Mouse (Mus musculus) liver, embryonic 12.5 days (tissue): ENCODE data around the gene Atg16l2. TPM values are rescaled to one million over a fixed set of nuclear protein-coding genes. Genes with fewer than 3 reads are reported as not detected.
A peak's percentile ranks its signal among the peaks of the same experiment; 100 is the strongest.

Source experiments
- ATAC-seq: fragments of 200-750 bp; cut with Nextera tagmentation; 2 replicates; pipeline ENCODE4 v1.8.0; 2017; ENCODE audit warnings: moderate number of reproducible peaks, mild to moderate bottlenecking, moderate library complexity
- H3K27ac ChIP-seq: fragments of 300-500 bp; sonication (generic); 2 replicates; pipeline ENCODE4 v1.5.1; 2016; ENCODE audit warnings: mild to moderate bottlenecking
- H3K27me3 ChIP-seq: fragments of 300-500 bp; sonication (generic); replicated peaks from 2 replicates; pipeline ENCODE4 v1.6.1; 2016; ENCODE audit warnings: mild to moderate bottlenecking, moderate library complexity
- H3K36me3 ChIP-seq: fragments of 300-500 bp; sonication (generic); 2 replicates; pipeline ENCODE4 v1.6.1; 2016; ENCODE audit warnings: mild to moderate bottlenecking, moderate library complexity
- H3K4me1 ChIP-seq: fragments of 300-500 bp; sonication (generic); 2 replicates; pipeline ENCODE4 v1.6.1; 2016
- H3K4me2 ChIP-seq: fragments of 300-500 bp; sonication (generic); 2 replicates; pipeline ENCODE4 v1.6.1; 2016; ENCODE audit warnings: mild to moderate bottlenecking, moderate library complexity
- H3K4me3 ChIP-seq: fragments of 300-500 bp; sonication (generic); 2 replicates; pipeline ENCODE4 v1.5.1; 2016; ENCODE audit warnings: mild to moderate bottlenecking, moderate library complexity
- H3K9ac ChIP-seq: fragments of 300-500 bp; sonication (generic); 2 replicates; pipeline ENCODE4 v1.6.1; 2016; ENCODE audit warnings: mild to moderate bottlenecking, moderate library complexity
- H3K9me3 ChIP-seq: fragments of 300-500 bp; sonication (generic); replicated peaks from 2 replicates; pipeline ENCODE4 v1.6.1; 2016; ENCODE audit warnings: mild to moderate bottlenecking, moderate library complexity
- WGBS: fragments of 180-500 bp; shearing (Covaris S2); methylation state at CpG from one replicate; pipeline ENCODE4 v1.1.7; 2016; ENCODE audit not compliant: insufficient replicate concordance; 5-methylcytosine and 5-hydroxymethylcytosine counted together
- polyA plus RNA-seq: library from polyadenylated mRNA; unstranded; fragments of >200 nt; fragmentation: Nextera tagmentation; extraction: Ambion mirVana; gene quantifications from 2 replicates; pipeline ENCODE4 v1.2.1, GENCODE M21; 2016

The Atg16l2 gene
- polyA plus RNA-seq, 1 experiment from 2014 or later: 5.7 TPM

GRCm38 (mm10) chr7:101320399-101321217 lies 18.6 kb upstream of the Atg16l2 start:
- Histone ChIP-seq H3K9ac (peak overlapping the region; percentile 82), H3K9me3 (no peaks in the 10 kb centered on the region), H3K4me2 (peak overlapping the region; percentile 98), H3K27me3 (peaks cover 7% of the 10 kb centered on the region), H3K27ac (peak overlapping the region; percentile 81), H3K36me3 (peaks cover 12% of the 10 kb centered on the region), H3K4me1 (peaks cover 98% of the 10 kb centered on the region), H3K4me3 (peak overlapping the region; percentile 78)
- 6% methylated on average over 35 of the region's 37 CpGs for WGBS
- peak; percentile 16; the same call in 1 of the 2 replicates for ATAC-seq

GRCm38 (mm10) chr7:101319796-101320195 lies 17.7 kb upstream of the Atg16l2 start:
- Histone ChIP-seq H3K4me3 (no peak overlapping the region), H3K36me3 (peaks cover 4% of the 10 kb centered on the region), H3K27ac (peak overlapping the region; percentile 81), H3K4me1 (peaks cover 98% of the 10 kb centered on the region), H3K9me3 (no peaks in the 10 kb centered on the region), H3K4me2 (peak overlapping the region; percentile 98; the same call in 1 of the 2 replicates), H3K9ac (no peak overlapping the region), H3K27me3 (peaks cover 7% of the 10 kb centered on the region)
- WGBS: 71% methylated on average over 1 of the region's 1 CpGs
- no peak for ATAC-seq

- WGBS: 19% methylated on average over 4 of the region's 4 CpGs
- Histone ChIP-seq H3K9ac (peak overlapping the region; percentile 36; the same call in 1 of the 2 replicates), H3K9me3 (no peaks in the 10 kb centered on the region), H3K4me2 (peak overlapping the region; percentile 31), H3K4me3 (no peak overlapping the region), H3K27ac (peak overlapping the region; percentile 81), H3K27me3 (peaks cover 7% of the 10 kb centered on the region), H3K36me3 (no peaks in the 10 kb centered on the region), H3K4me1 (peaks cover 96% of the 10 kb centered on the region)
- ATAC-seq: peak; percentile 40
Measured at GRCm38 (mm10) chr7:101318848-101319247, 16.8 kb upstream of the Atg16l2 start.

DNA sequence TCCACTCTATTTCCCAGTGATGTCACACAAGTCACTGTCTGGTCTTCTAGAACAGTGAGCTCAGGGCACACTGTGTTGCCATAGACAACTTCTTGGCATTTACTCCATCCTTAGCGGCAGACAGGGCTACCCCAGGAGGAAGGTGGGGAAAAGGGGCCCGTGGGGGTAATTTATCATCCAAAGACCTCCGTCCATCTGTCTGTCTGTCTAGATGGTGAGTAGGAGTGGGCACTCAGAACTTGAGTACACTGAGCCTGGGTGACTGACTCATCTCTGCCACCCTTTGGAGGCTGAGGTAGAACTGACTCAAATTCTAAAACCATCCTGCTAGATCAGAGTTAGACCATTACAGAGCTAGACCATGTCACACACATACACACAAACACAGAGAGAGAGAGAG lies 15.0 kb upstream of the Atg16l2 start, which contains the start of gene Stard10:
Stard10 (plus strand) TSS at position 73 of the 400 bp plus-strand sequence.
- H3K9me3 ChIP-seq: no peaks in the 10 kb centered on the region
- H3K4me3 ChIP-seq: no peak within 1 kb of the TSS
- WGBS: 53% methylated on average over 3 of the region's 3 CpGs
- peak within 1 kb of the TSS; percentile 28; the same call in 1 of the 2 replicates for H3K9ac ChIP-seq
- H3K27me3 ChIP-seq: peaks cover under 1% of the 10 kb centered on the region; the same call in 1 of the 2 replicates
- H3K4me1 ChIP-seq: peaks cover 85% of the 10 kb centered on the region
- ATAC-seq: no peak
- no peaks in the 10 kb centered on the region for H3K36me3 ChIP-seq
- peak within 1 kb of the TSS; percentile 81 for H3K27ac ChIP-seq
- H3K4me2 ChIP-seq: peak within 1 kb of the TSS; percentile 42

DNA sequence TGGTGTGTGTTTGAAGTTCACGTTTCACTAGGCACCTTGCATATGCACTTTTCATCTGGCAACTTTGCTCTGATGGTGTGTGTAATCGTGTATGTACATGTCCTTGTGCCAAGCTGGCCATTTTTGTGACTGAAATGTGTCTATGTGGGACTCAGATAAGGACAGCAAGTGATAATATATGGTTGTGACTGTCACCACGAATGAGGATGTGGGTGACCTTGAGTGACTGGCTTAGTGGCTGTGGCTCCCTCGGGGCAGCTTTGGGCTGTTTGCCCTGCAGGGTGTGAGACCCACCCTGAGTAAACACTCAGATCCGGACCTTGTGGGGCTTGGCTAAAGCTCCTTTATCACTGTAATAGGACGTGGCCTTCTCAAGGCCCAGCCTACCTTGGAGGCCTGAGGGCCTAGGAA lies 14.5 kb upstream of the Atg16l2 start:
- H3K9me3 ChIP-seq: no peaks in the 10 kb centered on the region
- peak overlapping the region; percentile 42 for H3K4me2 ChIP-seq
- no peaks in the 10 kb centered on the region; the same call in 1 of the 2 replicates for H3K27me3 ChIP-seq
- H3K36me3 ChIP-seq: no peaks in the 10 kb centered on the region
- WGBS: 13% methylated on average over 6 of the region's 6 CpGs
- peak overlapping the region; percentile 81 for H3K27ac ChIP-seq
- peak; percentile 55 for ATAC-seq
- peaks cover 82% of the 10 kb centered on the region for H3K4me1 ChIP-seq
- no peak overlapping the region for H3K4me3 ChIP-seq
- H3K9ac ChIP-seq: 0 out of 2 replicates have a peak overlapping the region, but pooled peaks have one; percentile 28

DNA sequence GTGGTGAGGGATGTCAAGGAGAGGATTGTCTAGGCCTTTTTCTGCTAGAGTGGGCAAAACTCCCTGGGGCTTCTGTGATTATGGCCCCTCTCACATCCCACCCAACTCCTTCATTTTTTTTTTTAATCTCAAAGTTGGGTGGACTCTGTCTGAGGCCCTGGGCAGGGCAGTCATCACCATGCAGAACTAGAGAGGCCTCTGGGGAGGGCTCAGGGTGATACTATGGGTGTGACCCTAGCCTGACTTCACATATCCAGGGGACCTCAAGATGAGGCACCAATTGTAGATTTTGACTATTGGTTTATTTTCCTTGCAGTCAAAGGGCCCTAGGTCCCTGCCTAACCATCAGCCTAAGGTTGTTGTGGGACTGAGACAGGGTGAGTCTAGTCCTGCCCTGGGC lies 13.6 kb upstream of the Atg16l2 start:
- ATAC-seq: peak; percentile 78
- Histone ChIP-seq H3K4me3 (no peak overlapping the region), H3K27ac (peak overlapping the region; percentile 81), H3K36me3 (no peaks in the 10 kb centered on the region), H3K4me2 (peak overlapping the region; percentile 42), H3K9me3 (no peaks in the 10 kb centered on the region), H3K27me3 (no peaks in the 10 kb centered on the region), H3K4me1 (peaks cover 83% of the 10 kb centered on the region), H3K9ac (peak overlapping the region; percentile 28; the same call in 1 of the 2 replicates)

DNA sequence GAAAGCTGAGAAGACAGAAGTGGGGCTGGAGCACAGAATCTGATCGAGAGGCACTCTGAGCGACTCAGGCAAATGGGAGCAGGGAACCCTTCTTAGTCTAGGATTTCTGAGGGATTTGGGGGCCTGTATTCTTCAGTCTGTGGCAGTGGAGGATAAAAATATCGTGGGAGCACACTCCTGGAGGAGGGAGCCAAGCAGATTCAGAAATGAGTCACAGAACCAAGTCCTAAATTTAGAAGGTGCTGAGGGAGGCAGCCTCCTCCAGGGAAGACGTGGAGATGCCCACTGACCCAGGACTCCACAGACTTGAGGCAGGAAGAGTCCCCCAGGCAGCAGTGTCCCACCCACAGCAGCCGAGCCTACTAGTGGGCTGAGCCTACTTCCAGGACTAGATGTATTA lies 12.3 kb upstream of the Atg16l2 start:
- no peaks in the 10 kb centered on the region for H3K9me3 ChIP-seq
- H3K36me3 ChIP-seq: no peaks in the 10 kb centered on the region
- no peak overlapping the region for H3K9ac ChIP-seq
- peaks cover 79% of the 10 kb centered on the region for H3K4me1 ChIP-seq
- no peak overlapping the region for H3K27ac ChIP-seq
- H3K4me2 ChIP-seq: no peak overlapping the region
- no peak overlapping the region for H3K4me3 ChIP-seq
- ATAC-seq: no peak
- H3K27me3 ChIP-seq: no peaks in the 10 kb centered on the region
- WGBS: 69% methylated on average over 5 of the region's 5 CpGs

DNA sequence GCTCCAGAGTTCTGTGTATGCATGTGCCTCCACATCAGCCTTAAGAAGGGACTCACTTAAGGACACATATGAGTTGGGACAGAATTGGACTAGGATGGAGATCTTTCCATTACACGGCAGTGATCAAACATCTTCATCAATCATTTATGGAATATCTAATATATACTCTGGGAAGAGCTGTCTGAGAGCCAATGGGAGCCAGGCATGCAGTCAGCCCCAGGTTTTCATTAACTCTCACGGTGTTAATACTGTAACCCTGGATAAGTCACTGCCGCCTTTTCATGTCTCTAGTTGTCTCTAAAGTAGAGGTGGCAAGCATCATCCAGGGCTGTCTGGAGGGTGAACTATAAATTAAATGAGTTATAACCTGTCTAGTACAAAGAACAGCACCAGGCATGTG lies 11.0 kb upstream of the Atg16l2 start:
- no peaks in the 10 kb centered on the region for H3K36me3 ChIP-seq
- 78% methylated on average over 3 of the region's 3 CpGs for WGBS
- peaks cover 66% of the 10 kb centered on the region for H3K4me1 ChIP-seq
- H3K4me2 ChIP-seq: no peak overlapping the region
- no peak overlapping the region for H3K4me3 ChIP-seq
- H3K27ac ChIP-seq: no peak overlapping the region
- H3K27me3 ChIP-seq: no peaks in the 10 kb centered on the region
- H3K9ac ChIP-seq: no peak overlapping the region
- H3K9me3 ChIP-seq: no peaks in the 10 kb centered on the region
- ATAC-seq: no peak

GRCm38 (mm10) chr7:101311061-101311460 lies 9.0 kb upstream of the Atg16l2 start:
- H3K36me3 ChIP-seq: no peaks in the 10 kb centered on the region
- peak overlapping the region; percentile 93 for H3K27ac ChIP-seq
- peak overlapping the region; percentile 78 for H3K9ac ChIP-seq
- H3K27me3 ChIP-seq: no peaks in the 10 kb centered on the region
- WGBS: 16% methylated on average over 2 of the region's 2 CpGs
- H3K4me3 ChIP-seq: peak overlapping the region; percentile 68
- peak overlapping the region; percentile 74 for H3K4me2 ChIP-seq
- peaks cover 46% of the 10 kb centered on the region for H3K4me1 ChIP-seq
- no peak for ATAC-seq
- no peaks in the 10 kb centered on the region for H3K9me3 ChIP-seq

- Histone ChIP-seq H3K27me3 (no peaks in the 10 kb centered on the region), H3K4me2 (peak overlapping the region; percentile 74), H3K27ac (peak overlapping the region; percentile 93), H3K9me3 (no peaks in the 10 kb centered on the region), H3K4me3 (peak overlapping the region; percentile 68), H3K36me3 (no peaks in the 10 kb centered on the region), H3K4me1 (peaks cover 40% of the 10 kb centered on the region), H3K9ac (peak overlapping the region; percentile 78)
- ATAC-seq: peak; percentile 97
- WGBS: under 1% methylated on average over 43 of the region's 43 CpGs
Measured at GRCm38 (mm10) chr7:101310327-101311028, 8.4 kb upstream of the Atg16l2 start.

- Histone ChIP-seq H3K27ac (peak overlapping the region; percentile 93), H3K36me3 (no peaks in the 10 kb centered on the region), H3K27me3 (no peaks in the 10 kb centered on the region), H3K9ac (peak overlapping the region; percentile 78), H3K4me3 (peak overlapping the region; percentile 68), H3K9me3 (no peaks in the 10 kb centered on the region), H3K4me2 (peak overlapping the region; percentile 74), H3K4me1 (peaks cover 35% of the 10 kb centered on the region)
- ATAC-seq: no peak; the same call in 1 of the 2 replicates
- 39% methylated on average over 5 of the region's 5 CpGs for WGBS
Measured at GRCm38 (mm10) chr7:101309985-101310326, 7.9 kb upstream of the Atg16l2 start.

- H3K4me3 ChIP-seq: no peak overlapping the region
- ATAC-seq: no peak
- H3K27me3 ChIP-seq: peaks cover 4% of the 10 kb centered on the region
- H3K9ac ChIP-seq: no peak overlapping the region
- no peak overlapping the region for H3K4me2 ChIP-seq
- H3K36me3 ChIP-seq: no peaks in the 10 kb centered on the region
- H3K4me1 ChIP-seq: peaks cover 27% of the 10 kb centered on the region
- no peaks in the 10 kb centered on the region for H3K9me3 ChIP-seq
- no peak overlapping the region for H3K27ac ChIP-seq
- 32% methylated on average over 2 of the region's 2 CpGs for WGBS
Measured at GRCm38 (mm10) chr7:101306841-101307240, 4.8 kb upstream of the Atg16l2 start.
